Mouse (Mus musculus): ENCODE measurements around the gene Rbl1.

Rbl1 gene

GRCm38 (mm10) chr2:157132686-157133540, 71.4 kb downstream of the Rbl1 start:
- DNase-seq: no peak

- DNase-seq: no peak
Measured at GRCm38 (mm10) chr2:157132086-157132485, 72.2 kb downstream of the Rbl1 start.

GRCm38 (mm10) chr2:157130813-157131514, 73.4 kb downstream of the Rbl1 start:
- DNase-seq: no peak

- DNase-seq: no peak
Measured at GRCm38 (mm10) chr2:157129601-157130164, 74.7 kb downstream of the Rbl1 start.

- no peak for DNase-seq
Measured at GRCm38 (mm10) chr2:157129096-157129495, 75.2 kb downstream of the Rbl1 start.

- no peak for DNase-seq
Measured at GRCm38 (mm10) chr2:157128072-157128471, 76.3 kb downstream of the Rbl1 start.

GRCm38 (mm10) chr2:157127370-157127769, 77.0 kb downstream of the Rbl1 start:
- no peak for DNase-seq

GRCm38 (mm10) chr2:157125246-157125645, 79.1 kb downstream of the Rbl1 start:
- DNase-seq: no peak

GRCm38 (mm10) chr2:157121766-157122165, 82.6 kb downstream of the Rbl1 start:
- no peak for DNase-seq

- no peak for DNase-seq
Measured at GRCm38 (mm10) chr2:157119075-157119474, 85.3 kb downstream of the Rbl1 start.

- DNase-seq: no peak
Measured at GRCm38 (mm10) chr2:157118556-157118955, 85.8 kb downstream of the Rbl1 start.

GRCm38 (mm10) chr2:157116964-157117363, 87.4 kb downstream of the Rbl1 start:
- DNase-seq: no peak

- no peak for DNase-seq
Measured at GRCm38 (mm10) chr2:157108236-157108635, 96.1 kb downstream of the Rbl1 start.

- no peak for DNase-seq
Measured at GRCm38 (mm10) chr2:157104454-157104853, 99.9 kb downstream of the Rbl1 start.

- DNase-seq: no peak
Measured at GRCm38 (mm10) chr2:157102256-157102655, 102.1 kb downstream of the Rbl1 start.

GRCm38 (mm10) chr2:157101650-157102049, 102.7 kb downstream of the Rbl1 start:
- DNase-seq: no peak

GRCm38 (mm10) chr2:157100319-157100605, 104.1 kb downstream of the Rbl1 start:
- DNase-seq: no peak

- DNase-seq: no peak
Measured at GRCm38 (mm10) chr2:157099532-157100318, 104.6 kb downstream of the Rbl1 start.

Measured in cerebellum, adult 9-10 months (tissue).